Mouse (Mus musculus) liver, adult 2 months (tissue): ENCODE data around the gene Ubtd1.

Source experiments
- CTCF ChIP-seq: fragments of 200-500 bp; IDR thresholded peaks from 2 replicates; pipeline ENCODE4 v1.5.1; 2011; ENCODE audit warnings: low read depth, low read length, control low read depth
- POLR2A ChIP-seq: fragments of 200-500 bp; IDR thresholded peaks from 2 replicates; pipeline ENCODE4 v1.6.1; 2011; ENCODE audit warnings: low read length, control low read depth; ENCODE audit not compliant: insufficient read depth; ENCODE audit errors: extremely low read depth

GRCm38 (mm10) chr19:42014231-42014825 lies 32.8 kb downstream of the Ubtd1 start:
- TF ChIP-seq CTCF (no peak), POLR2A (no peak)
